Mouse (Mus musculus) ES-CJ7 (cell line): ENCODE results near the gene Arntl.

Experiments
- DNase-seq: peaks from one replicate; pipeline ENCODE4 v3.0.0; 2011; ENCODE audit warnings: low read depth, low spot score

The Arntl gene

GRCm38 (mm10) chr7:113207471-113208387, 464 bp downstream of the Arntl start:
- peak; percentile 13 for DNase-seq

- DNase-seq = no peak
These were observed 1.1 kb downstream of the Arntl start for GRCm38 (mm10) chr7:113208388-113208753.

- no peak for DNase-seq
These were observed 3.2 kb downstream of the Arntl start for GRCm38 (mm10) chr7:113210441-113210840.

GRCm38 (mm10) chr7:113214245-113215169, 7.2 kb downstream of the Arntl start:
- DNase-seq = no peak

- no peak for DNase-seq
These were observed 8.9 kb downstream of the Arntl start for GRCm38 (mm10) chr7:113216152-113216551.

GRCm38 (mm10) chr7:113219416-113219815, 12.2 kb downstream of the Arntl start:
- DNase-seq = peak; percentile 11

- no peak for DNase-seq
These were observed 12.6 kb downstream of the Arntl start for GRCm38 (mm10) chr7:113219864-113220263.

GRCm38 (mm10) chr7:113220691-113221238, 13.5 kb downstream of the Arntl start:
- DNase-seq = no peak

- DNase-seq = no peak
These were observed 15.6 kb downstream of the Arntl start for GRCm38 (mm10) chr7:113222821-113223220.

- DNase-seq = no peak
These were observed 17.4 kb downstream of the Arntl start for GRCm38 (mm10) chr7:113224620-113225019.

- no peak for DNase-seq
These were observed 21.2 kb downstream of the Arntl start for GRCm38 (mm10) chr7:113228498-113228897.

GRCm38 (mm10) chr7:113236135-113236534, 28.9 kb downstream of the Arntl start:
- DNase-seq = no peak

- DNase-seq = no peak
These were observed 31.1 kb downstream of the Arntl start for GRCm38 (mm10) chr7:113238365-113238764.

- DNase-seq = no peak
These were observed 32.3 kb downstream of the Arntl start for GRCm38 (mm10) chr7:113239448-113240130.

GRCm38 (mm10) chr7:113240438-113240837, 33.2 kb downstream of the Arntl start:
- no peak for DNase-seq

GRCm38 (mm10) chr7:113241901-113242661, 34.8 kb downstream of the Arntl start:
- DNase-seq = no peak

GRCm38 (mm10) chr7:113242688-113243087, 35.4 kb downstream of the Arntl start:
- no peak for DNase-seq

- no peak for DNase-seq
These were observed 37.9 kb downstream of the Arntl start for GRCm38 (mm10) chr7:113245144-113245543.

- no peak for DNase-seq
These were observed 39.2 kb downstream of the Arntl start for GRCm38 (mm10) chr7:113246512-113246911.

- DNase-seq = no peak
These were observed 39.9 kb downstream of the Arntl start for GRCm38 (mm10) chr7:113247167-113247566.
